Mouse (Mus musculus) stomach, embryonic 15.5 days (tissue): ENCODE measurements at regions not wholly inside any gene's neighbourhood (a gene's known extent, or its start where the extent isn't known, plus 50 kb on each side); places are given as distances from the start of the nearest gene placed in this dataset.

Experiments used
- ATAC-seq: fragments of 200-750 bp; cut with Nextera tagmentation; 2 replicates; pipeline ENCODE4 v1.8.0; 2017; ENCODE audit warnings: low read depth, moderate number of reproducible peaks, moderate TSS enrichment; ENCODE audit not compliant: insufficient read depth, low FRiP score
- H3K27ac ChIP-seq: fragments of 300-500 bp; sonication (generic); 2 replicates; pipeline ENCODE4 v1.5.1; 2015; ENCODE audit warnings: mild to moderate bottlenecking, inconsistent platforms
- H3K27me3 ChIP-seq: fragments of 300-500 bp; sonication (generic); replicated peaks from 2 replicates; pipeline ENCODE4 v1.6.1; 2015; ENCODE audit warnings: inconsistent platforms
- H3K36me3 ChIP-seq: fragments of 300-500 bp; sonication (generic); 2 replicates; pipeline ENCODE4 v1.6.1; 2015; ENCODE audit warnings: inconsistent platforms
- H3K4me1 ChIP-seq: fragments of 300-500 bp; sonication (generic); 2 replicates; pipeline ENCODE4 v1.6.1; 2015; ENCODE audit warnings: inconsistent platforms
- H3K4me2 ChIP-seq: fragments of 300-500 bp; sonication (generic); 2 replicates; pipeline ENCODE4 v1.6.1; 2015; ENCODE audit warnings: mild to moderate bottlenecking, inconsistent platforms
- H3K4me3 ChIP-seq: fragments of 300-500 bp; sonication (generic); replicated peaks from 2 replicates; pipeline ENCODE4 v1.5.1; 2015; ENCODE audit warnings: inconsistent platforms
- H3K9ac ChIP-seq: fragments of 300-500 bp; sonication (generic); 2 replicates; pipeline ENCODE4 v1.6.1; 2015; ENCODE audit warnings: inconsistent platforms
- H3K9me3 ChIP-seq: fragments of 300-500 bp; sonication (generic); 2 replicates; pipeline ENCODE4 v1.6.1; 2016; ENCODE audit warnings: inconsistent platforms
- WGBS: fragments of 180-500 bp; shearing (Covaris S2); methylation state at CpG from one replicate; pipeline ENCODE4 v1.1.7; 2015; 5-methylcytosine and 5-hydroxymethylcytosine counted together

GRCm38 (mm10) chr15:46592868-46593267, 6458.7 kb downstream of the 9330182O14Rik start:
- Histone ChIP-seq H3K4me3 (no peak overlapping the region), H3K4me1 (no peaks in the 10 kb centered on the region), H3K27me3 (no peaks in the 10 kb centered on the region), H3K9ac (no peak overlapping the region), H3K9me3 (no peaks in the 10 kb centered on the region), H3K27ac (no peak overlapping the region), H3K36me3 (no peaks in the 10 kb centered on the region), H3K4me2 (no peak overlapping the region)
- 54% methylated on average over 2 of the region's 2 CpGs for WGBS
- no peak for ATAC-seq

DNA sequence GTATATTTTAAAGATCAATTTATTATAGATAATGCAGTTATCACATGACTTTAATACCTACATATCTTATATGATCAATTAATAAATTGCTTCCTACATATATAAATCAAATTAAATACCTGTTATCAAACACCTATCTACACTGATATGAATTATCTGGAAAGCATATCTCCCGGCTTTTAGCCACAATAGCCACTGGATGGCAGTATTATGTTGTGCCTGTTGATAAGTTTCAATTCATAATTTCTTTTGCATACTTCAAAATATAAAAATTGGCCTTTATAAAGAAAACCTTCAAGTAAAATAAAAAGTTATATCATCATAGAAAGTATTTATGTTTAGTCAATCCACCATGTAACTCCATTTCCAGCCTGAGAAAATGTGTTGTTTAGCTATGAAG, 6464.2 kb downstream of the 9330182O14Rik start:
- H3K4me2 ChIP-seq, result no peak overlapping the region
- WGBS, result 57% methylated on average over 1 of the region's 1 CpGs
- ATAC-seq, result no peak

DNA sequence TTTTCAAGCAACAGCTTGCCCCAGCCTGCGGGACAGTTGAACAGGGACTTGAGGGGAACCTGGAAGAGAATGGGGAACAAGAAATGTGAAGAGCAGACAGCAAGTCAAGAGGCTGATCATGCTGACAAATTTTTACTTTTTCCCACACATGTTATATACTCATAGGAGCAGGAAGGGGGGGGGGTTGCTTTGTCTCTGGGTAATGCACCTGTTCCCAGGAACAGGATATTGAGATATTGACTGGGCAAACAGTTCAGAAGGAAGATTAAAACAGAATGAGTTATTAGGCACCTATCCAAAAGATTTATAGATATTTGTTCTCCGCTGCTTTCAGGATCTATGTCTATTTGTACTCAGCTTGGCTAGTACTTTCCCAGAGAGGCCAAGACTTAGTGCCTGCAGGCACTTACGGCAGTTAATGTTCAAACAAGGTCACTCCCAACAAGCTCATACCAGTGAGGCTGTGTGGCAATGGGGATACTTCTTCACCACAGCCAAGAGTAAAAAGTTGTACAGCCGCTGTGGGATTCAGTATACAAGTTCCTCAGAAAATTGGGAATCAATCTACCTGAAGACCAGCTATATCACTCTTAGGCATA, 6489.4 kb downstream of the 9330182O14Rik start:
- Histone ChIP-seq H3K36me3 (no peaks in the 10 kb centered on the region), H3K27ac (no peak overlapping the region), H3K4me2 (no peak overlapping the region), H3K9ac (no peak overlapping the region), H3K4me1 (no peaks in the 10 kb centered on the region), H3K4me3 (no peak overlapping the region), H3K27me3 (no peaks in the 10 kb centered on the region), H3K9me3 (no peaks in the 10 kb centered on the region)
- ATAC-seq, result peak; percentile 66
- 66% methylated on average over 4 of the region's 4 CpGs for WGBS

More for the DNA sequence above, 6464.2 kb downstream of the 9330182O14Rik start:
- Histone ChIP-seq H3K4me1 (no peaks in the 10 kb centered on the region), H3K36me3 (no peaks in the 10 kb centered on the region), H3K9me3 (no peaks in the 10 kb centered on the region), H3K4me3 (no peak overlapping the region), H3K27me3 (no peaks in the 10 kb centered on the region), H3K27ac (no peak overlapping the region), H3K9ac (no peak overlapping the region)

GRCm38 (mm10) chr15:46625001-46625632, 6491.0 kb downstream of the 9330182O14Rik start:
- Histone ChIP-seq H3K4me1 (no peaks in the 10 kb centered on the region), H3K27me3 (no peaks in the 10 kb centered on the region), H3K27ac (no peak overlapping the region), H3K4me3 (no peak overlapping the region), H3K4me2 (no peak overlapping the region), H3K9ac (no peak overlapping the region), H3K36me3 (no peaks in the 10 kb centered on the region), H3K9me3 (no peaks in the 10 kb centered on the region)
- no peak for ATAC-seq
- 90% methylated on average over 4 of the region's 4 CpGs for WGBS
